Mouse (Mus musculus): ENCODE data around the gene Mcrip1. TPM values are rescaled to one million over a fixed set of nuclear protein-coding genes. Genes with fewer than 3 reads are reported as not detected.
"Not testable (repeated sequence)": the region's sequence is repeated elsewhere in the genome, so short reads cannot be mapped to it uniquely, and the experiment has no call there.

Mcrip1 gene
- polyA plus RNA-seq, 1 experiment from 2014 or later = 256 TPM

GRCm38 (mm10) chr11:120518558-120518957 is 31.0 kb downstream of the Mcrip1 start:
- H3K9me3 ChIP-seq (ENCODE audit: control insufficient read depth, low read length) = no peaks in the 10 kb centered on the region
- no peak overlapping the region for H3K9ac ChIP-seq (ENCODE audit: low read depth, low read length)
- no peak overlapping the region for H3K4me3 ChIP-seq (ENCODE audit: low read depth, low read length)
- H3K36me3 ChIP-seq (ENCODE audit: control insufficient read depth, insufficient read depth, low read length) = no peaks in the 10 kb centered on the region
- H3K27me3 ChIP-seq (ENCODE audit: control insufficient read depth, insufficient read depth, low read length) = no peaks in the 10 kb centered on the region
- no peak for ATAC-seq (ENCODE audit: low FRiP score)
- DNase-seq (ENCODE audit: low spot score) = no peak
- no peak overlapping the region for H3K4me2 ChIP-seq (replicated peaks; ENCODE audit: low read depth, low read length)
- no peaks in the 10 kb centered on the region for H3K4me1 ChIP-seq (replicated peaks; ENCODE audit: control insufficient read depth, insufficient read depth, low read length)
- H3K27ac ChIP-seq (ENCODE audit: low read depth, low read length) = no peak overlapping the region
- WGBS = 88% methylated on average over 6 of the region's 6 CpGs

- Histone ChIP-seq H3K27ac (ENCODE audit: low read depth, low read length) (no peak overlapping the region), H3K9me3 (ENCODE audit: control insufficient read depth, low read length) (no peaks in the 10 kb centered on the region), H3K4me3 (ENCODE audit: low read depth, low read length) (no peak overlapping the region), H3K9ac (ENCODE audit: low read depth, low read length) (no peak overlapping the region), H3K36me3 (ENCODE audit: control insufficient read depth, insufficient read depth, low read length) (no peaks in the 10 kb centered on the region), H3K27me3 (ENCODE audit: control insufficient read depth, insufficient read depth, low read length) (no peaks in the 10 kb centered on the region), H3K4me2 (replicated peaks; ENCODE audit: low read depth, low read length) (no peak overlapping the region), H3K4me1 (replicated peaks; ENCODE audit: control insufficient read depth, insufficient read depth, low read length) (no peaks in the 10 kb centered on the region)
- ATAC-seq (ENCODE audit: low FRiP score) = no peak
- WGBS = 67% methylated on average over 6 of the region's 6 CpGs
- no peak for DNase-seq (ENCODE audit: low spot score)
These were observed 31.5 kb downstream of the Mcrip1 start for GRCm38 (mm10) chr11:120518027-120518426.

- no peak for DNase-seq (ENCODE audit: low spot score)
- Histone ChIP-seq H3K27me3 (ENCODE audit: control insufficient read depth, insufficient read depth, low read length) (no peaks in the 10 kb centered on the region), H3K36me3 (ENCODE audit: control insufficient read depth, insufficient read depth, low read length) (no peaks in the 10 kb centered on the region), H3K27ac (ENCODE audit: low read depth, low read length) (no peak overlapping the region), H3K4me3 (ENCODE audit: low read depth, low read length) (no peak overlapping the region), H3K4me1 (replicated peaks; ENCODE audit: control insufficient read depth, insufficient read depth, low read length) (0 out of 2 replicates have a peak, but pooled peaks cover 2% of the 10 kb centered on the region), H3K9me3 (ENCODE audit: control insufficient read depth, low read length) (no peaks in the 10 kb centered on the region), H3K9ac (ENCODE audit: low read depth, low read length) (no peak overlapping the region), H3K4me2 (replicated peaks; ENCODE audit: low read depth, low read length) (no peak overlapping the region)
- WGBS = 80% methylated on average over 4 of the region's 4 CpGs
- no peak for ATAC-seq (ENCODE audit: low FRiP score)
These were observed 32.4 kb downstream of the Mcrip1 start for GRCm38 (mm10) chr11:120517147-120517546.

GRCm38 (mm10) chr11:120515611-120516010 is 33.9 kb downstream of the Mcrip1 start:
- Histone ChIP-seq H3K4me1 (replicated peaks; ENCODE audit: control insufficient read depth, insufficient read depth, low read length) (0 out of 2 replicates have a peak, but pooled peaks cover 2% of the 10 kb centered on the region), H3K4me3 (ENCODE audit: low read depth, low read length) (no peak overlapping the region), H3K4me2 (replicated peaks; ENCODE audit: low read depth, low read length) (no peak overlapping the region), H3K9me3 (ENCODE audit: control insufficient read depth, low read length) (no peaks in the 10 kb centered on the region), H3K36me3 (ENCODE audit: control insufficient read depth, insufficient read depth, low read length) (no peaks in the 10 kb centered on the region), H3K9ac (ENCODE audit: low read depth, low read length) (no peak overlapping the region), H3K27ac (ENCODE audit: low read depth, low read length) (no peak overlapping the region), H3K27me3 (ENCODE audit: control insufficient read depth, insufficient read depth, low read length) (no peaks in the 10 kb centered on the region)
- DNase-seq (ENCODE audit: low spot score) (peak; percentile 95), ATAC-seq (ENCODE audit: low FRiP score) (peak; percentile 68; the same call in 1 of the 2 replicates)
- 19% methylated on average over 17 of the region's 17 CpGs for WGBS

- H3K9ac ChIP-seq (ENCODE audit: low read depth, low read length); H3K4me1 ChIP-seq (replicated peaks; ENCODE audit: control insufficient read depth, insufficient read depth, low read length); H3K9me3 ChIP-seq (ENCODE audit: control insufficient read depth, low read length); DNase-seq (ENCODE audit: low spot score); ATAC-seq (ENCODE audit: low FRiP score); H3K27me3 ChIP-seq (ENCODE audit: control insufficient read depth, insufficient read depth, low read length); H3K36me3 ChIP-seq (ENCODE audit: control insufficient read depth, insufficient read depth, low read length); H3K27ac ChIP-seq (ENCODE audit: low read depth, low read length); H3K4me2 ChIP-seq (replicated peaks; ENCODE audit: low read depth, low read length); H3K4me3 ChIP-seq (ENCODE audit: low read depth, low read length): not testable (repeated sequence)
- WGBS = 91% methylated on average over 2 of the region's 2 CpGs
These were observed 35.3 kb downstream of the Mcrip1 start for GRCm38 (mm10) chr11:120514262-120514661.

- Histone ChIP-seq H3K36me3 (ENCODE audit: control insufficient read depth, insufficient read depth, low read length) (no peaks in the 10 kb centered on the region), H3K27ac (ENCODE audit: low read depth, low read length) (no peak overlapping the region), H3K9me3 (ENCODE audit: control insufficient read depth, low read length) (no peaks in the 10 kb centered on the region), H3K4me2 (replicated peaks; ENCODE audit: low read depth, low read length) (no peak overlapping the region), H3K4me3 (ENCODE audit: low read depth, low read length) (no peak overlapping the region), H3K9ac (ENCODE audit: low read depth, low read length) (no peak overlapping the region), H3K27me3 (ENCODE audit: control insufficient read depth, insufficient read depth, low read length) (no peaks in the 10 kb centered on the region), H3K4me1 (replicated peaks; ENCODE audit: control insufficient read depth, insufficient read depth, low read length) (0 out of 2 replicates have a peak, but pooled peaks cover 4% of the 10 kb centered on the region)
- DNase-seq (ENCODE audit: low spot score) = peak; percentile 57
- ATAC-seq (ENCODE audit: low FRiP score) = no peak
- whole genome bisulfite sequencing = 40% methylated on average over 6 of the region's 6 CpGs
These were observed 36.6 kb downstream of the Mcrip1 start for GRCm38 (mm10) chr11:120512790-120513453.

GRCm38 (mm10) chr11:120510375-120511030 is 39.0 kb downstream of the Mcrip1 start:
- peak overlapping the region; percentile 4; the same call in 1 of the 2 replicates for H3K4me2 ChIP-seq (replicated peaks; ENCODE audit: low read depth, low read length)
- H3K9ac ChIP-seq (ENCODE audit: low read depth, low read length) = peak overlapping the region; percentile 7; the same call in 1 of the 2 replicates
- 0 out of 2 replicates have a peak, but pooled peaks cover 4% of the 10 kb centered on the region for H3K4me1 ChIP-seq (replicated peaks; ENCODE audit: control insufficient read depth, insufficient read depth, low read length)
- no peak overlapping the region for H3K27ac ChIP-seq (ENCODE audit: low read depth, low read length)
- H3K9me3 ChIP-seq (ENCODE audit: control insufficient read depth, low read length) = no peaks in the 10 kb centered on the region
- ATAC-seq (ENCODE audit: low FRiP score) (no peak), DNase-seq (ENCODE audit: low spot score) (peak; percentile 20)
- no peaks in the 10 kb centered on the region for H3K27me3 ChIP-seq (ENCODE audit: control insufficient read depth, insufficient read depth, low read length)
- WGBS = 6% methylated on average over 16 of the region's 16 CpGs
- H3K4me3 ChIP-seq (ENCODE audit: low read depth, low read length) = no peak overlapping the region
- H3K36me3 ChIP-seq (ENCODE audit: control insufficient read depth, insufficient read depth, low read length) = no peaks in the 10 kb centered on the region

GRCm38 (mm10) chr11:120509940-120510339 is 39.6 kb downstream of the Mcrip1 start:
- 42% methylated on average over 4 of the region's 4 CpGs for WGBS
- DNase-seq (ENCODE audit: low spot score) = no peak
- Histone ChIP-seq H3K27ac (ENCODE audit: low read depth, low read length) (no peak overlapping the region), H3K36me3 (ENCODE audit: control insufficient read depth, insufficient read depth, low read length) (no peaks in the 10 kb centered on the region), H3K4me3 (ENCODE audit: low read depth, low read length) (no peak overlapping the region), H3K4me1 (replicated peaks; ENCODE audit: control insufficient read depth, insufficient read depth, low read length) (0 out of 2 replicates have a peak, but pooled peaks cover 4% of the 10 kb centered on the region), H3K27me3 (ENCODE audit: control insufficient read depth, insufficient read depth, low read length) (no peaks in the 10 kb centered on the region), H3K9ac (ENCODE audit: low read depth, low read length) (no peak overlapping the region), H3K9me3 (ENCODE audit: control insufficient read depth, low read length) (no peaks in the 10 kb centered on the region), H3K4me2 (replicated peaks; ENCODE audit: low read depth, low read length) (peak overlapping the region; percentile 4; the same call in 1 of the 2 replicates)
- ATAC-seq (ENCODE audit: low FRiP score) = no peak

All from hindbrain, embryonic 11.5 days (tissue).